Mouse (Mus musculus) spleen, embryonic (tissue): ENCODE data around the gene Gtsf2.
"Not testable (repeated sequence)": the region's sequence is repeated elsewhere in the genome, so short reads cannot be mapped to it uniquely, and the experiment has no call there.

Experiments
- CTCF ChIA-PET: fragments of 350-600 bp; sonication (Branson Sonifier 250); formaldehyde crosslinking; loops from one replicate; lab custom pipeline; 2022; lab: Charles Lee

The Gtsf2 gene

GRCm38 (mm10) chr15:103448369-103448768 is at the start of gene Gtsf2:
Gtsf2 (minus strand) TSS chr15:103448469.
- CTCF ChIA-PET, result interaction anchor here (0.7 kb wide), 1 partner anchor 68 kb away, joined by 3 read pairs; no protein-coding TSS in a partner anchor

- CTCF ChIA-PET, result no interaction called here
These were observed 48.2 kb upstream of the Gtsf2 start for GRCm38 (mm10) chr15:103496204-103497140.

DNA sequence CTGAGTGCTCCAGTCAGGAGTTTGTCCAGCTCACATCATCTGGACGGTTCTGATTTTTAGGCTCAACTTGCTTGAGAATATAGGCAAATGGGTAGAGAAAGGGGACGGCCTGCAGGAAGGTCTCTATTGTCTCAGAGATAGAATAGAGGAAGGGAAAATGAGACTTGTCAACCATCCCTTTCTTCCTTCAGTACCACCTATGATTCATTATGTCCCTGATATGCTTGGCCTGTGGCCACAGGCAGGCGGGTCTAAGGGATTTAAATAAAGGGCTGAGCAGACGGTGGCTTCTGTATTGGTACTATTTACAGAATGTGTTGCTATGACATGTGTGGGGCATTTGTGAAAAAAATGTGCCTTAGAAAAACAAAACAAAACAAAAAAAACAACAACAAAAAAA is 40.1 kb upstream of the Gtsf2 start:
- CTCF ChIA-PET, result interaction anchor here (0.6 kb wide), 1 partner anchor 14 kb away, joined by 9 read pairs; the partner anchor contains the start of gene Pde1b

GRCm38 (mm10) chr15:103486658-103487057 is 38.4 kb upstream of the Gtsf2 start:
- CTCF ChIA-PET, result no interaction called here

GRCm38 (mm10) chr15:103485106-103485505 is 36.8 kb upstream of the Gtsf2 start:
- CTCF ChIA-PET, result no interaction called here

DNA sequence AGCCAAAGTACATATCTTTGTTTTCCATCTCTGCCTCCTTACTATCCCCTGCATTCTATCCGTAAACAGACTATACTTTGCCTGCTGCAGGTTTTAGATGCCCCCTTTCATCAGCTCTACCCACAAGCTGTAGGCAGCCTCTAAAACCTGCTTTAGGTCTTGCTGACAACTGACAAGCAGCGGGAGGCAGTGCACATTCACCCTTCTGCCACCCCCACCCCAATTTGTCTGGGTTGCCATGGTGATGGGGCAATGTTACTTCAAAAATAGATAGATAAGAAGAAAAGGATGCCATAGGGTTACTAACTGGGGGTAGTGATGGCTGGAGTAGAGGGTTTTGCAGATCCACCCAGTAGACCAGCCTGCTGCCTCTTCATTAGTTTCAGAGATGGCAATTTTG is 36.2 kb upstream of the Gtsf2 start:
- CTCF ChIA-PET, result no interaction called here

DNA sequence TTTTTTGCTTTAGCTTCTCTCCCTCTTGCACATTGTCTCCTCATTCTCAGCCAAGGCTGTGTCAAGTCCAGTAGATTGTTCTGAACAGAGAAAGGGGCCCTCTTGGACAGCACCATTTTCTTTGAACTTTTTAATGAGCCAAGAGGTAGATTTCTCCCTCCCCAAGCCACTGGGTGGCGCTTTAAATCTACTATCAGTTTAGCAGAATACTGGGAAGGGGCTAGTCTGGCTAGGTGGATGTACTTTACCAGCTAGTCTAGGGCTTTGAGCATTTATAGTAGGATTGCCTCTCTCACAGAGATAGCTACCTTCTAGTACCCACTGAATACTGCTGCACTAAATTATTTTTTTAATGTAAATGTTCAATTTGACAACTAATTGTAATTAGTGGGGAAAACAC is 34.2 kb upstream of the Gtsf2 start:
- CTCF ChIA-PET, result no interaction called here

DNA sequence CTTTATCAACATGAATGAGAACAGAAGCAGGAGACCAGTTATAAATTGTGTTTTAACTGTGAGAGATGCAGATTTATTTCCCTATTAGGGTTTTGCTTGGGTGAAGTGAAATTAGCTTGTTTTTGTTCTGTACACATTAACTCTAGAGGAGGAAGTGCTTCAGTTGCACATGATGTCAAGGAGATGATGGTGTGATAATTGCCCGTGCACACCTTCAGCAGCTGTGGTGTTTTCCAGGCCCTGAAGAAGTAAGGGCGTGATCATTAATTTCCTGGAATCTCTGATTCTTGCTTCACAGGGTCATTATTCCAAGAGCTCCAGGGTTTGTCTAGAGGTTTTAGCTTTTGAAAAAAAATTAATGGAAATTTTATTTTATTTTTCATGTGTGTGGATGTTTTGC is 31.9 kb upstream of the Gtsf2 start:
- CTCF ChIA-PET, result interaction anchor here (0.6 kb wide), 1 partner anchor 297 kb away, joined by 4 read pairs; no protein-coding TSS in a partner anchor

DNA sequence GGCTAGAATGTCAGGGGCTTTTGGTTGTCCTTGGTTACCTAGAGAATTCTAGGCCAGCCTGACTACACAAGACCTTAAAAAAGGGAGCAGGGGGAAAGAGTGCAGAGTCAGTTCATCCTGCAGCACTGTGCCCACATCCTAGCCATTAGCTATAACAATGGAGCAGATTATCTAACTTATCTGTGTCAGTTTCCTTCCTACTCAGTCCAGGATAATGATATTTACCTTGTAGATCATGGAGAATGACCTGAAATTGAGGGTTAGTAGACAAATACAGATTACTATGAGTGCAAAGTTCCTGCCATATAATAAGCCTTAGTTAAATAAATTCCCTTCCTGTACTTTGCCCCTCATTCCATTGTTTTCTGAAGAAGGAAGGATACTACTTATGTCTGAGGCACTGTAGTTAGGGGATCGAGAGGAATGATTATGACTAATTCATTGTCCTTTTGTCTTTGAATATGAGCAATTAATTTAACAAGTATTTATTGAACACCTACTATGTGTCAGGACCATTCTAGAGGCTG is 30.9 kb upstream of the Gtsf2 start:
- CTCF ChIA-PET, result no interaction called here

DNA sequence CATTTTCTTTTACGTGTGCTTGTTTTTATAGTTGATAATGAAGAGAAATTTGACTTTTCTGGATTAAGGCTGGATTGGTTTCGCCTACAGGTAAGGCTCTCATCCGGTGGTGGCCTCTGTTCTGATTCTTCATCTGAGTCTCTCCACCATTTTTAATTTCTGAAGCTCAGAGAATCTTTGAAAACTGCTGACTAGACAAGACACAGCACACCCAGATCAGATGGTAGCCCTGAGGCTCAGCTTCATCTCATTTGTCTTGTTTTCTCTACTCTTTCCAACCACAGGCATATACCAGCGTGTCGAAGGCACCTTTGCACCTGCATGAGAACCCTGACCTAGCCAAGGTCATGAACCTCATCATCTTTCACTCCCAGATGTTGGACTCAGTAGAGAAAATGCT is 25.5 kb upstream of the Gtsf2 start:
- CTCF ChIA-PET, result no interaction called here

- CTCF ChIA-PET, result no interaction called here
These were observed 24.9 kb upstream of the Gtsf2 start for GRCm38 (mm10) chr15:103473182-103473581.

- CTCF ChIA-PET, result no interaction called here
These were observed 24.0 kb upstream of the Gtsf2 start for GRCm38 (mm10) chr15:103472265-103472664.

DNA sequence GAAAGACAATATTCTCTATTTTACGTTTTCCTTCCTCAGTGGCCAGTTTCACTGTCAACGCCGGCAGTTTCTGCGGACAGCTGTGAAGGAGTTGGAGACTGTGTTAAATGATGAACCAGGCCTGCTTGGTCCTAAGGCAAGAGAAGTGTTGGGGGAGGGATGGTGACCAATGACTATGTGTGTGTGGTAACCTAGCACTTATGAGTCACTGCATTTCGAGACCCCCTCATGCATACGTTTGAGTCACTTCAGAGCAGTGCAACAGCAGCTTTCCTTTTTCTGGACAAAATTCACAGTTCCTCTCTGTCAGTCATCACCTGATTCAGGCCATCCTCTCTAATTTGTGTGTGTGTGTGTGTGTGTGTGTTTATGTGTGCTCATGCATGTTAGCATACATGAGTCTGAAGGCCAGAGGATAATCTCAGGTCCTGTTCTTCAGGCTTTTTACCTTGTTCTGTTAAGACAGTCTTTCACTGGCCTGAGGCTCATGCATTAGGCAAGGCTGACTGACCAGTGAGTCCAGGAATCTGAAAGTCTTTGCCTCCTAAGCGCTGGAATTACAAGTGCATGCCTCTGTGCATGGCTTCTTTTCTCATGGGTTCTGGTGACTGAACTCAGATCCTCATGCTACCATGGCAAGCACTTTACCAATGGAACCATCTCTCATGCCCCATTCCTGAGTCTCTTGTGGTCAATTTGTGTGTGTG is 23.4 kb upstream of the Gtsf2 start:
- CTCF ChIA-PET, result no interaction called here

DNA sequence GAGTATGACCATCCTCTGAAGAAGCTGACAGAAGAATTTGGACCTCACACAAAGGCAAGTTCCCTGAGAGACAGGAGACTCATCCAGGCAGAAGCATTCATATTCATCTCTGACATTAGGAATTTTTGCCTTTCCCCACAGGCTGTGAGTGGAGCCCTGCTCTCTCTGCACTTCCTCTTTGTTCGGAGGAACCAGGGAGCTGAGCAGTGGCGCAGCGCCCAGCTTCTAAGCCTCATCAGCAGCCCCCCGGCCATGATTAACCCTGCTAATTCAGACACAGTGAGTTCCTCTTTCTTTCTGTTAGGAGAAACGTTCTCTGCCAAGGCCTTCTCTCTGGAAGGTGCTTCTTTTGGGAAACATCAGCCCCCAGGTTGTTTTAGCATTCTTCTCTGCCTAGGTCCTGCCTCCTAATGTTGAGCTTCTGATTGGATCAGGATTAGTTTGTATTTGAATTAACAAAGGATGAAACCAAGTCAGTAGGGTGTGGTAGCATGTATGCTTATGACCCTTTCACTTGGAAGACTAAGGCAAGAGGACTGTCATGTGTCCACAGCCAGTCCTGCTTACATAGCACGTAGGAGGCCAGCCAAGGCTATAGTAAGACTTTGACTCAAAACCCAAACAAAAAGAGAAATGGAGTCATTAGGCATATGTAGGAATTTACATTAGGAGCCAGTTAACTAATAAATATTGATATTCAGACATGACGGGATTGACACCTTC is 14.4 kb upstream of the Gtsf2 start:
- CTCF ChIA-PET, result no interaction called here

DNA sequence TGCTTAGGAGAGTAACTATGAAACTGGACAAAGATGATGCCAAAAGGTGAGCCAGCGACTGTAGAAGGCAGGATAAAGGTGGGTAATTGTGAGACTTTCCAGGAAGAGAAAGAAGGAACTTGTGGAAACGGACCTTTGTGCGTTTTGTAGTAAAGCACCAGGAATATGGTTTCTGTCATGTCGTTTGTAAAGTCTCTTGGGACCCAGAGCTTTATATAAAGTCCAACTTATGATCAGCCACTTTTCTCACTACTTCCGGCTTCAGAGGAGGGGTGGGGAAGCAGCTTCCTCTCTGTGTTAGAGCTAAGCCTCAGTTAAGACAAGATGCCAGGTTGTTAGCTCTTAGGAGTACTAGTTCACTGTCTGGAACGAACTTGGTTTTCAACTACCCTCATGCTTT is 6.2 kb upstream of the Gtsf2 start:
- CTCF ChIA-PET, result no interaction called here

- CTCF ChIA-PET, result interaction anchor here (0.7 kb wide), 1 partner anchor 16 kb away, joined by 3 read pairs; no protein-coding TSS in a partner anchor
These were observed 5.4 kb upstream of the Gtsf2 start, which contains the start of gene Nckap1l for GRCm38 (mm10) chr15:103453551-103454218. Nckap1l (plus strand) TSS chr15:103453794.

GRCm38 (mm10) chr15:103445966-103446365 is 2.3 kb downstream of the Gtsf2 start:
- CTCF ChIA-PET, result not testable (repeated sequence)

GRCm38 (mm10) chr15:103430241-103430640 is 18.0 kb downstream of the Gtsf2 start, which contains the start of gene Gtsf1:
Gtsf1 (minus strand) TSS chr15:103430470.
- CTCF ChIA-PET, result no interaction called here

GRCm38 (mm10) chr15:103427017-103427416 is 21.3 kb downstream of the Gtsf2 start:
- CTCF ChIA-PET, result no interaction called here

DNA sequence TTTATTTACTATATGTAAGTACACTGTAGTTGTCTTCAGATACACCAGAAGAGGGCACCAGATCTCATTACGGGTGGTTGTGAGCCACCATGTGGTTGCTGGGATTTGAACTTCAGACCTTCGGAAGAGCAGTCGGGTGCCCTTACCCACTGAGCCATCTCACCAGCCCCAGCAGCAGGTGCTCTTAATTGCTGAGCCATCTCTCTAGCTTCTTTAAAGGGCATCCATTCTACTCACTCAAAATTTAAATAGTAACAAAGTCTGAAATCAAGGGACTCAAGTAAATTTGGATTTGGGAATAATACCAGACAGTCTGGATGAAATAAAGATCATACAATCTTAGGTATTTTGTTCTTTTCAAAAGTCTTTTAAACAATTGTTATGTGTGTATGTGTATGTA is 42.7 kb downstream of the Gtsf2 start:
- CTCF ChIA-PET, result not testable (repeated sequence)

DNA sequence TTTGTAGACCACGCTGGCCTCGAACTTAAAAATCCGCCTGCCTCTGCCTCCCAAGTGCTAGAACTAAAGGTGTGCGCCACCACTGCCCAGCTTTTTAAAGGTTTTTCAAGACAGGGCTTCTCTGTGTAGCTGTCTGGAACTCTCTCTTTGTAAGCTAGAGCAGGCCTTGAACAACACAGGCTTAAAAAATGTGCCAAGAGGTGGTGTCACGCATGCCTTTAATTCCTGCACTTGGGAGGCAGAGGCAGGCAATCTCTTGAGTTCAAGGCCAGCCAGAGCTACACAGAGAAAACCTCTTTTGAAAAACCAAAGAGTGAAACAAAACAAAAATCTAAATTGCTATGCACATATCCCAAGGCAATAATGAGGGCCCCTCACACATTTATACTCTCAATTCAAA is 46.9 kb downstream of the Gtsf2 start:
- CTCF ChIA-PET, result no interaction called here
